Mouse (Mus musculus): ENCODE results near the gene E4f1. TPM values are rescaled to one million over a fixed set of nuclear protein-coding genes. Genes with fewer than 3 reads are reported as not detected.
"Not testable (repeated sequence)": the region's sequence is repeated elsewhere in the genome, so short reads cannot be mapped to it uniquely, and the experiment has no call there.

E4f1 gene
- total RNA-seq, 2 experiments from 2014 or later, result 26.2 to 40.9 TPM

GRCm38 (mm10) chr17:24468636-24469246, 1.4 kb downstream of the E4f1 start:
- DNase-seq (ENCODE audit: low spot score in 2 of 2), result no peak
- intact Hi-C loops (cut with DNase I), result no loop called here

- no peak for DNase-seq (ENCODE audit: low spot score in 2 of 2)
- intact Hi-C loops (cut with DNase I), result no loop called here
These were observed 6.6 kb downstream of the E4f1 start for GRCm38 (mm10) chr17:24463374-24464133.

GRCm38 (mm10) chr17:24462932-24463331, 7.2 kb downstream of the E4f1 start:
- intact Hi-C loops (cut with DNase I), result no loop called here
- no peak for DNase-seq (ENCODE audit: low spot score in 2 of 2)

GRCm38 (mm10) chr17:24461580-24461979, 8.5 kb downstream of the E4f1 start:
- intact Hi-C loops (cut with DNase I), result no loop called here
- no peak for DNase-seq (ENCODE audit: low spot score in 2 of 2)

GRCm38 (mm10) chr17:24455523-24456206, 14.4 kb downstream of the E4f1 start:
- intact Hi-C loops (cut with DNase I), result not testable (repeated sequence)

GRCm38 (mm10) chr17:24454756-24455522, 15.2 kb downstream of the E4f1 start:
- peak; percentile 97 to 99 for DNase-seq (ENCODE audit: low spot score in 2 of 2)
- intact Hi-C loops (cut with DNase I), result no loop called here

More at GRCm38 (mm10) chr17:24455523-24456206, 14.4 kb downstream of the E4f1 start:
- not testable (repeated sequence) for DNase-seq (ENCODE audit: low spot score in 2 of 2)

GRCm38 (mm10) chr17:24454218-24454755, 15.8 kb downstream of the E4f1 start:
- DNase-seq (ENCODE audit: low spot score in 2 of 2), result no peak
- intact Hi-C loops (cut with DNase I), result no loop called here

- intact Hi-C loops (cut with DNase I), result no loop called here
- no peak for DNase-seq (ENCODE audit: low spot score in 2 of 2)
These were observed 16.7 kb downstream of the E4f1 start for GRCm38 (mm10) chr17:24453372-24453771.

GRCm38 (mm10) chr17:24451220-24451619, 18.9 kb downstream of the E4f1 start:
- no peak for DNase-seq (ENCODE audit: low spot score in 2 of 2)
- intact Hi-C loops (cut with DNase I), result no loop called here

GRCm38 (mm10) chr17:24449507-24449906, 20.6 kb downstream of the E4f1 start:
- no peak for DNase-seq (ENCODE audit: low spot score in 2 of 2)
- intact Hi-C loops (cut with DNase I), result no loop called here

- intact Hi-C loops (cut with DNase I), result no loop called here
- DNase-seq (ENCODE audit: low spot score in 2 of 2), result no peak
These were observed 23.5 kb downstream of the E4f1 start for GRCm38 (mm10) chr17:24446590-24446989.

- peak in 1 of 2 experiments; percentile 50 for DNase-seq (ENCODE audit: low spot score in 2 of 2)
- intact Hi-C loops (cut with DNase I), result no loop called here
These were observed 26.7 kb downstream of the E4f1 start for GRCm38 (mm10) chr17:24443409-24443808.

GRCm38 (mm10) chr17:24442632-24443155, 27.4 kb downstream of the E4f1 start, which contains the start of gene Dnase1l2:
TSS of gene Dnase1l2 (minus strand) at chr17:24443105.
- DNase-seq (ENCODE audit: low spot score in 2 of 2), result no peak
- intact Hi-C loops (cut with DNase I), result no loop called here

- intact Hi-C loops (cut with DNase I), result no loop called here
These were observed 28.0 kb downstream of the E4f1 start for GRCm38 (mm10) chr17:24442107-24442506.

GRCm38 (mm10) chr17:24441148-24441547, 29.0 kb downstream of the E4f1 start:
- DNase-seq (ENCODE audit: low spot score in 2 of 2), result no peak
- intact Hi-C loops (cut with DNase I), result no loop called here

More at GRCm38 (mm10) chr17:24442107-24442506, 28.0 kb downstream of the E4f1 start:
- DNase-seq (ENCODE audit: low spot score in 2 of 2), result no peak

GRCm38 (mm10) chr17:24440377-24440776, 29.7 kb downstream of the E4f1 start:
- DNase-seq (ENCODE audit: low spot score in 2 of 2), result no peak
- intact Hi-C loops (cut with DNase I), result no loop called here

- intact Hi-C loops (cut with DNase I), result no loop called here
- DNase-seq (ENCODE audit: low spot score in 2 of 2), result no peak
These were observed 33.1 kb downstream of the E4f1 start for GRCm38 (mm10) chr17:24437016-24437415.

GRCm38 (mm10) chr17:24429201-24429983, 40.7 kb downstream of the E4f1 start:
- intact Hi-C loops (cut with DNase I), result no loop called here
- no peak for DNase-seq (ENCODE audit: low spot score in 2 of 2)

GRCm38 (mm10) chr17:24427170-24427557, 42.9 kb downstream of the E4f1 start:
- DNase-seq (ENCODE audit: low spot score in 2 of 2), result no peak
- intact Hi-C loops (cut with DNase I), result no loop called here
